Mouse (Mus musculus) layer of hippocampus, postnatal 14 days (tissue): ENCODE results near the gene Cyb5d1. TPM values are rescaled to one million over a fixed set of nuclear protein-coding genes. Genes with fewer than 3 reads are reported as not detected.

Experiments
- DNase-seq, 2 experiments: peaks; one replicate each; pipeline ENCODE4 v3.0.0; 2021 to 2022; ENCODE audit warnings: low spot score in 2 of 2, mixed read lengths in 1 of 2
- total RNA-seq, 2 experiments: library from RNA; stranded (reverse); gene quantifications; 2 replicates each; pipeline ENCODE4 v1.2.3; 2021

Cyb5d1 gene
- total RNA-seq, 2 experiments from 2014 or later: 36.0 to 39.7 TPM

DNA sequence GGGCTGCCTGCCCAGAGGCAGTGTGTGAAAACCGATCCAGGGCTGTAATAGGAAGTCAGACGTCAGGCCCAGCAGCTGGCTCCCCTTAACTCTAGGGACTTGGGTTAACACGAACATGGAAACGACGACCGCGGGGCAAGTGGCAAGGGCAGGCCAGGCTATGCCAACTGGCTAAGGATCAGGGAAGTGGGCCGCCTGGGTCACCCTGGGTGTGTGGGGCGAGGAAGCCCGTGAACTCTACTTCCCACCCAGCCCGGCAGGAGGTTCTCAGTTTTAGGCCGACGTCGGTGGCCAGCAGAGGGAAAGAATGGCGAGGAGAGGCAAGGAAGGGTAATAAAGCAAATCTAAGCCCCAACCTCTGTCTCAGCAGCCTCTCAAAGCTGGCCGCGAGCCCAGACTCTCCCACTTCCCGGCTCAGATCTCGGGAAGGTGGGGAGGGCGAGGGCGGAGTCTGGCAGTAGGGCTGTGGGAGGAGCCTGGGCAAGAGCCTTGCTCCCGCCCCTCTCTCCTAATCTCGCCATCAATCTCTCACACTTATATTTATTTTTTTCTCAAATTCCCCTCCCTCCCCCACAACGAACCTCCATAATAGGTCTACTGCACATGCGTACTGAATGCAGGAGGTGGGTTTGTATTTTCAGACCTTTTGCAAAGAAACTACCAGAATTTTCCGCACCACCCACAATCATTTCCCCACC, 29.1 kb downstream of the Cyb5d1 start:
- DNase-seq: peak; percentile 92 to 96

DNA sequence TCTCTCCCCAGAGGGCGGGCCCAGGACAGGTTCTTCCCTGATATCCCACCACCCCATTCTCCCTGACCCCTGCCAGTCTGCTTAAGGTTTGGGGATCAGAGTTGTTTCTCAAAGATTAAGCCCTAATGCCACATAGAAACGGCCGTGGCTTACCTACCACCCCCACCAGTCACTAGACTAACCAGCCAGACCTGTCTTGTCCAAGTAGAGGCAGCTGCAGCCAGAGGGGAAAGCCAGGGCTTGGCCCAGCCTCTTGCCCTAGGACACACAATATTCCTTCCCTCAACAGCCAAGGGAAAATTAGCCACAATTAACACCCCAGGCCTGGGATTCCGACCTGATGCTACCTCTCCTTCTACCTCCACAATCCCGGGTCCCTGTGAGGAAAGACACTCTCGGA, 29.7 kb downstream of the Cyb5d1 start:
- DNase-seq: no peak

DNA sequence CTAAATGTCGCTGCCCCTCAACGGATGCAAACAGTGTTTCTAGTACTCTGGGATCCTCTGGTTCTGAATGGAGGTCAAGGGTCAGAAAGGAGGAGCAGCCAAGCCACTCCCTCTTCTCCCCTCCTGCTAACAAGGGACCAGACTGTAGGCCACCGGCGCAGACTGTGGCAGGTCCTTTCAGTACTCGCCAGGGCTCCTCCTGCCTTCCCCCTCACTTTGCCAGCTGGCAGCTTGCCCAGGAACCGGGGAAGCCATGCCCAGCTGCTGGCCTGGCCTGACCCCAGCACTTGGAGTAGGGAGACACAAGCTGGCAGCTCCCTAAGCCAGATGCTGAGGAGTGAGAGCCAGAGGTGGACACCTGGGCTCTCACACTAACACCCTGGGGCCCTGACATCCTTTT, 30.5 kb downstream of the Cyb5d1 start:
- peak; percentile 92 to 94 for DNase-seq

DNA sequence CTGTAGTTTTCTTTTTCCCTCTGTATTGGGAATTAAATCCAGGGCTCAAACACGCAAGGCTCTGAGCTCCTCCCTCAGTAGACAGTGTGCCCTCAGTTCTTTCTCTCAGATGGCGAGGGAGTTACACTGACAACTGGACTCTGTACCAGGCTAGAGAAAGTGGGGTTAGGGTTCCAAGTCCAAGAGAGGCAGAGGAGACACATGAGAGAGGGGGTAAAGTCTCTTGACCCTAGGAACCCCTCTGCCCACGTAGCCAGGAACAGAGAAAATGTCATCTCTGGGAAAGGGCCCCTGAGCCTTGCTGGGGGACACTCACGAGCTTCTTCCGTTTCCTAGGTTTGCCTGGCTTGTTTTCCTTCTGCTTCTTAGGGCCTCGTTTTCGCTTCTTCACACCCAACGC, 31.1 kb downstream of the Cyb5d1 start:
- no peak for DNase-seq

DNA sequence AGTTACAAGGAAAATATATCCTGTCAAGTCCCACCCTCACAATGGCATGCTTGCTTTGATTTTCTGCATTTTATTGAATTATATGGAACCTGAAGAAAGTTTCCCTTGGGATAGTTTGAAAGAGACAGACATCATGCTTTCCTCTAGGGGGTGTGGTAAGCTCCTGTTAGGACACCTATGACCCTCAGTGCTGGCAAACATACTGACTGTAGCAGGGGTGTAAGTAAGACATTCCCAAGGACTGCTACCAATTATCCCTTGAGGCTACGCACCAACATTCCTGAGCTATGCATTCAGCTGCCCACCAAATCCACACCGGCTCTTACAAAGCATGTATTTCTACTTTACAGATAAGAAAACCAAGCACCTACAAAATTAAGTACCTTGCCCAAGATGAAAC, 33.0 kb downstream of the Cyb5d1 start:
- no peak for DNase-seq

DNA sequence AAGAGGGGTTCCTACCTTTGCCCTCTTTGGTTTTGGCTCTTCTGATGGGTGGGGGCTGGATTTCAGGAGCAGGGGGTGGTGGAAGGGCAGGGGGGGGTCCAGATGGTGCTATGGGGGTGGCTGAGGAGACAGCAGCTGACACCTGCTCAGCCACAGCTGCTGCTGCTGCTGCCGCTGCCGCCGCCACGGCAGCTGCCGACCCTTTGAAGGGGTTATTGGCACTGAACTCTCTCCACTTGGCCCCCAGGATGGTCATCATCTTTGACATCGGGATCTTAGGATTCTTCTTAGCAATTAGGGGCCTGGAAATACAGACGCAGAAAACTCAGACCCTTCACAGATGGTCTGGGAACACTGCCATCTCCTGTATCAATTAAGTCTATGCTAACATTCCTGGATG, 33.4 kb downstream of the Cyb5d1 start:
- no peak for DNase-seq

DNA sequence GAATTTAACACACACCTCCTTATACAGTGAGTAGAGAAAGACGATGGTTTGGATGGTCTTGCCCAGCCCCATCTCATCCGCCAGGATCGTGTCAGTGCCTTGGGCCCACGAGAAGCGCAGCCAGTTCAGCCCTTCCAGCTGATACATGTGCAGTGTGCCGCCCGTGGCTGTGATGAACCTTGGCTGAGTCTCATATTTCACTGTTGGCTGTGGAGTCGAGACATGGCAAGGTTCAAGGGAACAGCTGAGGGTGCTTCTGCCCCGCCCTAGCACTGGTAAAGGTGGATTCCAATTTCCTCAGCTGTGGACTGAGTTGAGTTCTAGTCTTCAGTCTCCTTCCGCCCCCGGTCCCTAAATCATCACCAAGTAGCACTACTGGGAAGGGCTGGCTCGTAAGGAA, 37.7 kb downstream of the Cyb5d1 start:
- DNase-seq: no peak

DNA sequence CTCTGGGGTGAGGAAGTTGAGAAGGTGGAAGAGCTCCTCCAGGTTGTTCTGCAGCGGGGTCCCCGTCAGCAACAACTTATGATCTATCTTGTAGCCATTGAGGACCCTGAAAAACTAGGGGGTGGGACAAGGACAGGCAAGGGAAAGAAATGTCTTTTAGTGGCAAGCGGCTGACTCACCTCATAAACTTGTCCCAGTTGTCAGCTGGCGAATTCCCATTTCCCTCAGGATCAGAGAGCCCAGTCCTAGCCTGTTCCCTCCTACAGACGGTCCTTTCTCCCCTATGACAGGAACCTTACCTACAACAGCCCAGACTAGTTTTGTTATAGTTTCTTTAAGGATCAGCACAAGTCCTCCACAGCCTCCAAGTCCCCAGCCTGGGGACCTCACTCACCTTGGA, 38.9 kb downstream of the Cyb5d1 start:
- DNase-seq: no peak

DNA sequence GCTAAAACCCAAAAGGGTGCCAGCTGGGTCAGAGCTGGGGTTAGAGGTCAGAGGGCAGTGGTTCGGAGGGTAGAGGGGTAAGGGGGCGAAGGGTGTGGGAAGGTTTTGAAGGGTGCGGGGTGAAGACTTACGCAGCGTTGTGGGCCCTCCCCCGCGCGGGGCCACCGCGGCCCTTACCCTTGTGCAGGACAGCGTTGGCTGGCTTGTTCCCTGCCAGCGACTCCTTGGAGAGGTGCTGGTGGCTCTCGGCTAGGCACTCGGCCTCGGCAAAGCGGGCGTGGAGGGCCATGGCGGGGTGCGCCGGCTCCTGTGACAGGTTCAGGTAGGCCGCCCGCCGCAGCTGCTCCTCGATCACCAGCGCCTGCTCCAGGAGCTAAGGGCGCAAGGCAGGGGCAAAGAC, 49.0 kb downstream of the Cyb5d1 start:
- no peak for DNase-seq

Other genes with a start within 250 kb of the Cyb5d1 start
- under 1 TPM; 0.65 to 0.95 TPM for gene Alox12b, start 238.6 kb downstream of the Cyb5d1 start, total RNA-seq
- 1 to 10 TPM; 5.5 to 8.4 TPM for gene Alox8, start 197.8 kb downstream of the Cyb5d1 start, total RNA-seq
- gene Gucy2e, start 158.6 kb downstream of the Cyb5d1 start, total RNA-seq: 1 to 10 TPM; 1.0 to 1.1 TPM
- gene Cntrob, start 71.9 kb downstream of the Cyb5d1 start, total RNA-seq: 10 to 100 TPM; 15.3 to 16.9 TPM
- gene Trappc1, start 71.7 kb downstream of the Cyb5d1 start, total RNA-seq: 10 to 100 TPM; 65.5 to 79.1 TPM
- 10 to 100 TPM; 15.2 to 18.6 TPM for gene Kcnab3, start 69.4 kb downstream of the Cyb5d1 start, total RNA-seq
- gene Rnf227, start 55.2 kb downstream of the Cyb5d1 start, total RNA-seq: 10 to 100 TPM; 71.7 to 76.9 TPM
- gene Chd3, start 26.2 kb downstream of the Cyb5d1 start, total RNA-seq: 100 to 1,000 TPM; 519 to 534 TPM
- gene Naa38, start 144 bp downstream of the Cyb5d1 start, total RNA-seq: 100 to 1,000 TPM in 1 of 2 experiments, 10 to 100 TPM in 1; 99.3 to 111 TPM
- 1 to 10 TPM; 2.1 to 2.3 TPM for gene Tmem88, start 2.6 kb upstream of the Cyb5d1 start, total RNA-seq
- 10 to 100 TPM; 41.7 to 42.8 TPM for gene Kdm6b, start 18.0 kb upstream of the Cyb5d1 start, total RNA-seq
- gene Dnah2, start 153.5 kb upstream of the Cyb5d1 start, total RNA-seq: 1 to 10 TPM; 5.8 to 6.3 TPM
- gene Efnb3, start 164.6 kb upstream of the Cyb5d1 start, total RNA-seq: 100 to 1,000 TPM; 144 to 156 TPM
- gene Wrap53, start 184.6 kb upstream of the Cyb5d1 start, total RNA-seq: 1 to 10 TPM; 8.6 to 9.5 TPM
- 10 to 100 TPM; 27.3 to 29.6 TPM for gene Trp53, start 184.7 kb upstream of the Cyb5d1 start, total RNA-seq
- gene Atp1b2, start 210.3 kb upstream of the Cyb5d1 start, total RNA-seq: 100 to 1,000 TPM; 513 to 551 TPM
- not detected for gene Shbg, start 222.3 kb upstream of the Cyb5d1 start, total RNA-seq
- gene Sat2, start 226.4 kb upstream of the Cyb5d1 start, total RNA-seq: 10 to 100 TPM; 16.1 to 19.8 TPM
- gene Fxr2, start 237.4 kb upstream of the Cyb5d1 start, total RNA-seq: 100 to 1,000 TPM; 105 to 106 TPM